Mouse (Mus musculus) embryonic facial prominence, embryonic 11.5 days (tissue): ENCODE results near the gene Plscr4. TPM values are rescaled to one million over a fixed set of nuclear protein-coding genes. Genes with fewer than 3 reads are reported as not detected.

Experiments
- ATAC-seq: fragments of 200-750 bp; cut with Nextera tagmentation; replicated peaks from 2 replicates; pipeline ENCODE4 v1.8.0; 2017; ENCODE audit warnings: low read depth; ENCODE audit not compliant: insufficient number of reproducible peaks, low FRiP score, low TSS enrichment
- DNase-seq: peaks from one replicate; pipeline ENCODE4 v3.0.0-alpha.2; 2015; ENCODE audit warnings: low spot score
- H3K27ac ChIP-seq: fragments of 300-500 bp; sonication (generic); replicated peaks from 2 replicates; pipeline ENCODE4 v1.5.1; 2014; ENCODE audit warnings: mild to moderate bottlenecking, low read depth, low read length, control low read depth
- H3K27me3 ChIP-seq: fragments of 300-500 bp; sonication (generic); 2 replicates; pipeline ENCODE4 v1.6.1; 2014; ENCODE audit warnings: mild to moderate bottlenecking, low read length, moderate library complexity, mixed read lengths; ENCODE audit not compliant: control insufficient read depth, insufficient read depth
- H3K36me3 ChIP-seq: fragments of 300-500 bp; sonication (generic); replicated peaks from 2 replicates; pipeline ENCODE4 v1.6.1; 2014; ENCODE audit warnings: low read depth, mild to moderate bottlenecking, low read length, moderate library complexity, mixed read lengths; ENCODE audit not compliant: control insufficient read depth, insufficient read depth
- H3K4me1 ChIP-seq: fragments of 300-500 bp; sonication (generic); 2 replicates; pipeline ENCODE4 v1.6.1; 2014; ENCODE audit warnings: low read length, mixed read lengths; ENCODE audit not compliant: control insufficient read depth, insufficient read depth
- H3K4me2 ChIP-seq: fragments of 300-500 bp; sonication (generic); 2 replicates; pipeline ENCODE4 v1.6.1; 2014; ENCODE audit warnings: low read depth, mild to moderate bottlenecking, control low read depth, low read length, moderate library complexity
- H3K4me3 ChIP-seq: fragments of 300-500 bp; sonication (generic); 2 replicates; pipeline ENCODE4 v1.5.1; 2014; ENCODE audit warnings: low read depth, low read length, control low read depth
- H3K9ac ChIP-seq: fragments of 300-500 bp; sonication (generic); replicated peaks from 2 replicates; pipeline ENCODE4 v1.6.1; 2014; ENCODE audit warnings: mild to moderate bottlenecking, control low read depth, low read length
- H3K9me3 ChIP-seq: fragments of 300-500 bp; sonication (generic); replicated peaks from 2 replicates; pipeline ENCODE4 v1.6.1; 2016; ENCODE audit warnings: mild to moderate bottlenecking, low read length, inconsistent platforms, mixed read lengths; ENCODE audit not compliant: control insufficient read depth
- WGBS: fragments of 180-500 bp; shearing (Covaris S2); extraction: QIAGEN DNeasy Blood & Tissue Kit; methylation state at CpG from one replicate; pipeline ENCODE4 v1.1.7; 2014; 5-methylcytosine and 5-hydroxymethylcytosine counted together
- polyA plus RNA-seq: library from polyadenylated mRNA; unstranded; fragments of >200 nt; fragmentation: Nextera tagmentation; extraction: Ambion mirVana; gene quantifications from 2 replicates; pipeline ENCODE4 v1.2.1, GENCODE M21; 2014

Plscr4 gene
- polyA plus RNA-seq: 1.7 and 2.3 TPM in 2 replicates

- Histone ChIP-seq H3K4me2 (peak within 1 kb of the TSS; percentile 95), H3K4me3 (peak within 1 kb of the TSS; percentile 60), H3K27ac (no peak within 1 kb of the TSS), H3K9ac (peak within 1 kb of the TSS; percentile 77), H3K36me3 (no peaks in the 10 kb centered on the region), H3K27me3 (no peaks in the 10 kb centered on the region), H3K9me3 (no peaks in the 10 kb centered on the region), H3K4me1 (no peaks in the 10 kb centered on the region)
- WGBS: 11% methylated on average over 42 of the region's 43 CpGs
- DNase-seq (peak; percentile 58), ATAC-seq (peak; percentile 86)
Observed at GRCm38 (mm10) chr9:92457261-92458058, at the start of gene Plscr4. Gene Plscr4 (plus strand): TSS chr9:92457373.

DNA sequence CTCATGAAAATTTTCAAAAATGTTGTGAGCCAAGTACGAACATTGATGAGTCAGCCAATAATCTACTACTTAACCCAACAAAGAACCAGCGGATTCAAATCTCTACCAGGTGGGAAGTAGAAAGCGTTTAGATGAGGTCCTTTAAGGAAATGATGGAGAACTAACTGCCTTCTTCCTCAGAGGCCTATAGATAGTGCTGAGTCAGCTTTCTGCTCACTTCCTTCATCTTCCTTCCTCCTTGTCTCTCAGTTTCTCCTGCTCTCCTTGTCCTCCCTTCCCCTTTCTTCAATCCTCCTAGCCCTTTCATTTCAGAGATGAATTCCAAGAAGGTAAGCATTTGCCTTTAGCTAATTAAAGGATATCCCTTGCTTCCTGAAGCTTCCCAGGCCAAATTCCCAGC lies 46.9 kb upstream of the Plscr4 start:
- H3K36me3 ChIP-seq: no peaks in the 10 kb centered on the region
- H3K9ac ChIP-seq: no peak overlapping the region
- DNase-seq (no peak), ATAC-seq (no peak)
- H3K27me3 ChIP-seq: no peaks in the 10 kb centered on the region
- no peak overlapping the region for H3K4me2 ChIP-seq
- H3K27ac ChIP-seq: no peak overlapping the region
- WGBS: 86% methylated on average over 3 of the region's 3 CpGs
- H3K4me3 ChIP-seq: no peak overlapping the region
- no peaks in the 10 kb centered on the region for H3K4me1 ChIP-seq
- no peaks in the 10 kb centered on the region for H3K9me3 ChIP-seq

DNA sequence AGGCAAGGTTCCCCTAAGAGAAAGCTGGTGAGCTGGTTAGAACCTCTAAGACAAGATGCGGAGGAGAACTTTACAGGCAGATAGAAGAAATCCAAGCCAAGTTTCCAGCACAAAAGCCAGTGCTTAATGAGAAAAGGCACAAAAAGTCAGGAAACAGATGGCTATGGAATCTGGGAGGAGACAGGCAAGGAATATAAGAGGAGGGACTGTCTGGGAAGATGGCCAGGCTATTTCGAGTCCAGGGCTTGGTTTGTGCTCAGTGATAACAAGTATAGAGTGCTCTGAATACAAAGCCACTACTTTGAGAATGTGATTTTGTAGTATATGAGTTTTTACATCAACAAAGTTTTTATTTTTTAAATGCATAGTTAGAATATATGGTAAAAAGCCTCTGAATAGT lies 45.1 kb upstream of the Plscr4 start:
- H3K9ac ChIP-seq: no peak overlapping the region
- no peak overlapping the region for H3K27ac ChIP-seq
- H3K4me1 ChIP-seq: no peaks in the 10 kb centered on the region
- DNase-seq (no peak), ATAC-seq (no peak)
- no peaks in the 10 kb centered on the region for H3K27me3 ChIP-seq
- no peaks in the 10 kb centered on the region for H3K36me3 ChIP-seq
- no peaks in the 10 kb centered on the region for H3K9me3 ChIP-seq
- H3K4me2 ChIP-seq: no peak overlapping the region
- whole genome bisulfite sequencing: 77% methylated on average over 2 of the region's 2 CpGs
- no peak overlapping the region for H3K4me3 ChIP-seq

DNA sequence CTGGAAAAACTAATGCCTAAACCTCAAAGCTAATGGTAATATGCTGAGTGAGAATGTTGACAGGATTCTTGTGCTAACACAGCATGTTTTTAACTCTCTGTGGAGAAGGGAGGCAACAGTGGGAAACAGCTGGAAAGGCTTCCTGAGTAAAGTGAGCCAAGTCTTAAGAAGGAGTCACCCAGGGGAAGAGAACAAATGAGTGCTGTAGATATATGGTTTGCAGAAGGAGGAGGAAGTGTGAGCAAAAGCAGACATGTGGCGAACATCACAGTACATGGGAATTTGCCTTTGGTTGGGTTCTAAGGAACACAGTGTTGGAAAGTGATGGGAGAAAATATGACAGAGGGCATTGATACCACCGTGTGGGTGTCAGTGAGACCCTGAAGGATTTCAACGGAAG lies 43.5 kb upstream of the Plscr4 start:
- no peak overlapping the region for H3K4me2 ChIP-seq
- DNase-seq (no peak), ATAC-seq (no peak)
- no peak overlapping the region for H3K27ac ChIP-seq
- H3K27me3 ChIP-seq: no peaks in the 10 kb centered on the region
- 67% methylated on average over 3 of the region's 3 CpGs for WGBS
- H3K9me3 ChIP-seq: no peaks in the 10 kb centered on the region
- no peaks in the 10 kb centered on the region for H3K4me1 ChIP-seq
- H3K9ac ChIP-seq: no peak overlapping the region
- no peaks in the 10 kb centered on the region for H3K36me3 ChIP-seq
- no peak overlapping the region for H3K4me3 ChIP-seq

GRCm38 (mm10) chr9:92437781-92438180 lies 19.4 kb upstream of the Plscr4 start:
- Histone ChIP-seq H3K36me3 (no peaks in the 10 kb centered on the region), H3K4me3 (no peak overlapping the region), H3K4me1 (no peaks in the 10 kb centered on the region), H3K9me3 (no peaks in the 10 kb centered on the region), H3K27ac (no peak overlapping the region), H3K9ac (no peak overlapping the region), H3K27me3 (no peaks in the 10 kb centered on the region), H3K4me2 (no peak overlapping the region)
- ATAC-seq (no peak), DNase-seq (no peak)

- no peak overlapping the region for H3K9ac ChIP-seq
- no peak overlapping the region for H3K4me3 ChIP-seq
- H3K27me3 ChIP-seq: no peaks in the 10 kb centered on the region
- H3K27ac ChIP-seq: no peak overlapping the region
- DNase-seq: no peak
- H3K36me3 ChIP-seq: no peaks in the 10 kb centered on the region
- no peak overlapping the region for H3K4me2 ChIP-seq
- 82% methylated on average over 4 of the region's 4 CpGs for WGBS
- H3K9me3 ChIP-seq: no peaks in the 10 kb centered on the region
- no peaks in the 10 kb centered on the region for H3K4me1 ChIP-seq
- no peak for ATAC-seq
Observed at GRCm38 (mm10) chr9:92441468-92441867, 15.7 kb upstream of the Plscr4 start.

DNA sequence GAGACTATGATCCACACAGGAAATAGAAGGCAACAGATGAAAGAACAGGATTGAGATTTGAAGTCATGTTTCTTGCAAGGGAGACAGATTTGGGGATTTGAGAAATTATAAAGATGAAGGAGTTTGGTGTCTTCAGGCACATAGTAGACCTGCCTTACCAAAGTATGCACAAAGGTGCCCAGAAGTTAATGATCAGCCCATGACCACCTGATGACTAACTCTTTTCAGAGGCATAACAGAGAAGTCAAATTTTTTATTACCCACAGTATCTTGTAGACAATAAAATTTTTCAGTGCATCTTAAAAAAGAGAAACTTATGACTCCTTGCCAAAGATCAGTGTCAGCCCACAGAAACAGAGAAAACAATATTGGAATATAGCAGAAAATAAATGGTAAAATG lies 12.6 kb upstream of the Plscr4 start:
- Histone ChIP-seq H3K27ac (no peak overlapping the region), H3K4me1 (no peaks in the 10 kb centered on the region), H3K36me3 (no peaks in the 10 kb centered on the region), H3K4me2 (no peak overlapping the region), H3K4me3 (no peak overlapping the region), H3K9ac (no peak overlapping the region), H3K9me3 (no peaks in the 10 kb centered on the region), H3K27me3 (no peaks in the 10 kb centered on the region)
- DNase-seq (no peak), ATAC-seq (no peak)

DNA sequence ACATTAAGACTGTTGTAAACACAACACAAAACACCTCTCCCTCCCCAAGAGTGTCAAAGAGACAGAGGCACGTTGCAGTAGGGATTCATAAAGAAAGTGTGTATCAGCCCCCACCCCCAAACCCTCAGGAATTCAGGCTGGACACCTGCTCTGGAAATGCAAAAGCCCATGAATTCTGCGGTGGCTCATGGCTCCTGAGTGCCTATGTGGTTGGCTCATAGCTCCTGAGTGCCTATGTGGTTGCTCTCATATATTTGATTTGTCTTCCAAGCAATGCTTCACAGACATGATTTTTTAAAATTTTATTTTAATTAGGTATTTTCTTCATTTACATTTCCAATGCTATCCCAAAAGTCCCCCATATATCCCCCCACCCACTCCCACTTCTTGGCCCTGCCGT lies 568 bp upstream of the Plscr4 start:
- H3K9me3 ChIP-seq: no peaks in the 10 kb centered on the region
- no peak overlapping the region for H3K9ac ChIP-seq
- H3K4me2 ChIP-seq: no peak overlapping the region
- DNase-seq (no peak), ATAC-seq (no peak)
- no peaks in the 10 kb centered on the region for H3K27me3 ChIP-seq
- H3K4me1 ChIP-seq: no peaks in the 10 kb centered on the region
- H3K36me3 ChIP-seq: no peaks in the 10 kb centered on the region
- no peak overlapping the region for H3K4me3 ChIP-seq
- H3K27ac ChIP-seq: no peak overlapping the region
- WGBS: 82% methylated on average over 3 of the region's 3 CpGs
